Mouse (Mus musculus) heart, adult 2 months (tissue): Measurements from ENCODE around the gene A630095N17Rik. TPM values are rescaled to one million over a fixed set of nuclear protein-coding genes. Genes with fewer than 3 reads are reported as not detected.
"Not testable (repeated sequence)": the region's sequence is repeated elsewhere in the genome, so short reads cannot be mapped to it uniquely, and the experiment has no call there.

ENCODE experiments used
- DNase-seq, 2 experiments: peaks; one replicate each; pipeline ENCODE4 v3.0.0; 2021
- H3K27ac ChIP-seq: fragments of 200-600 bp; 2 replicates; pipeline ENCODE4 v1.8.1; 2022
- H3K27me3 ChIP-seq: fragments of 200-500 bp; 2 replicates; pipeline ENCODE4 v1.6.1; 2012; ENCODE audit warnings: mild to moderate bottlenecking, low read length, inconsistent platforms, mixed read lengths; ENCODE audit not compliant: control insufficient read depth, insufficient read depth
- H3K36me3 ChIP-seq: fragments of 200-500 bp; 2 replicates; pipeline ENCODE4 v1.6.1; 2012; ENCODE audit warnings: low read length, inconsistent platforms; ENCODE audit not compliant: control insufficient read depth, insufficient read depth
- H3K4me1 ChIP-seq: fragments of 200-500 bp; 2 replicates; pipeline ENCODE4 v1.6.1; 2011; ENCODE audit warnings: low read length; ENCODE audit not compliant: control insufficient read depth, insufficient read depth
- H3K4me3 ChIP-seq: fragments of 200-600 bp; 2 replicates; pipeline ENCODE4 v1.8.1; 2022
- H3K79me2 ChIP-seq: fragments of 200-500 bp; replicated peaks from 2 replicates; pipeline ENCODE4 v1.6.1; 2012; ENCODE audit warnings: mild to moderate bottlenecking, inconsistent platforms, low read length, moderate library complexity, mixed read lengths; ENCODE audit not compliant: control insufficient read depth, insufficient read depth
- H3K9ac ChIP-seq: fragments of 200-500 bp; 2 replicates; pipeline ENCODE4 v1.6.1; 2012; ENCODE audit warnings: low read depth, mild to moderate bottlenecking, control low read depth, inconsistent platforms, low read length, mixed read lengths
- CTCF ChIP-seq: fragments of 200-600 bp; IDR thresholded peaks from 2 replicates; pipeline ENCODE4 v1.8.1; 2022; ENCODE audit warnings: antibody characterized with exemption, mild to moderate bottlenecking, moderate library complexity
- EP300 ChIP-seq: fragments of 200-500 bp; IDR thresholded peaks from 2 replicates; pipeline ENCODE4 v1.6.1; 2011; ENCODE audit warnings: low read depth, low read length, control low read depth; ENCODE audit not compliant: insufficient read depth
- POLR2A ChIP-seq: fragments of 200-500 bp; IDR thresholded peaks from 2 replicates; pipeline ENCODE4 v1.6.1; 2011; ENCODE audit warnings: mild to moderate bottlenecking, low read depth, low read length, control low read depth; ENCODE audit not compliant: insufficient read depth
- WGBS: fragments of 180-500 bp; shearing (Covaris S2); methylation state at CpG from one replicate; pipeline ENCODE4 v1.1.7; 2018; 5-methylcytosine and 5-hydroxymethylcytosine counted together
- intact Hi-C: fragments of 180-260 bp; cut with DNase I; formaldehyde crosslinking; loops from one replicate; pipeline ENCODE4 v1.15.1; 2025
- polyA plus RNA-seq: library from polyadenylated mRNA; depleted of rRNA; stranded (reverse); fragments of >200 nt; gene quantifications from 2 replicates; pipeline ENCODE4 v1.2.3, GENCODE M21; 2012
- total RNA-seq, 2 experiments: library from RNA; stranded (reverse); gene quantifications; 2 replicates each; pipeline ENCODE4 v1.2.3; 2021

A630095N17Rik gene
- total and polyA plus RNA-seq, 3 experiments = not detected

DNA sequence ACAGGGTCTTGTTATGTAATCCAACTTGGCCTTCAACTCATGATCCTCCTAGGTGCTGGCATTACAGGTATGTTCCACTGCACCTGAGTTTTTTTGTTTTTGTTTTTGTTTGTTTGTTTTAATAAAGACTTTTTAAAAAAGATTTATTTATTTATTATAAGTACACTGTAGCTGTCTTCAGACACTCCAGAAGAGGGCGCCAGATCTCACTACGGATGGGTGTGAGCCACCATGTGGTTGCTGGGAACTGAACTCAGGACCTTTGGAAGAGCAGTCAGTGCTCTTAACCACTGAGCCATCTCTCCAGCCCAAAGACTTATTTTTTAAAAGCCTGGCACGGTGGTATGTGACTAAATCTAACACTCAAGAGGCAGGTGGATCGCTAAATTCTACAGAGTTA, 587 bp upstream of the A630095N17Rik start:
- 64% methylated on average over 4 of the region's 4 CpGs for WGBS
- intact Hi-C loops = not testable (repeated sequence)

DNA sequence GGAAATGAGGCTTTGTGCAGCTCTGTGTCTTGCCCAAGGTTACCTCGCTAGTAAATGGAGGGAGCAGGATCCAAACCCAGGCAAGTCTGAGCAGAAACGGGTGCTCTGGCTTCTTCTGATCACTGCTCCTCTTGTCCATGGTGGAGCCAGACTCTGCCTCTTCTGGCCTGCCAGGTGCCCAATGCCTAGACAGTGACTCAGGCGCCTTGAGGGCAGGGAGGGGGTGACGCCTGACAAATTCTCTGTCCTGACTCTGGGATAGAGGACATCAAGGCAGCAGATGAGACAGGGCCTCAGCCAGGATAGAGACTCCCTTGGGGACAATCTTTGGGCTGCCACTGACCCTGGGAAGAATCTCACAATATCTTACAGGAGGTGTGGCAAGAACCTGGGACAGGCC, 678 bp downstream of the A630095N17Rik start:
- no peak overlapping the region for H3K27ac ChIP-seq
- TF ChIP-seq EP300 (no peak), POLR2A (no peak), CTCF (no peak)
- H3K27me3 ChIP-seq = no peaks in the 10 kb centered on the region
- intact Hi-C loops = no loop called here
- H3K36me3 ChIP-seq = no peaks in the 10 kb centered on the region
- no peak overlapping the region for H3K4me3 ChIP-seq
- no peak overlapping the region for H3K9ac ChIP-seq
- 75% methylated on average over 4 of the region's 4 CpGs for WGBS
- no peaks in the 10 kb centered on the region for H3K79me2 ChIP-seq
- DNase-seq = no peak
- H3K4me1 ChIP-seq = peaks cover 5% of the 10 kb centered on the region

More for the DNA sequence above, 587 bp upstream of the A630095N17Rik start:
- H3K79me2 ChIP-seq, H3K36me3 ChIP-seq, DNase-seq, H3K4me3 ChIP-seq, H3K4me1 ChIP-seq, H3K9ac ChIP-seq, H3K27me3 ChIP-seq, H3K27ac ChIP-seq: not testable (repeated sequence)
- peak; percentile 39 for TF ChIP-seq CTCF

DNA sequence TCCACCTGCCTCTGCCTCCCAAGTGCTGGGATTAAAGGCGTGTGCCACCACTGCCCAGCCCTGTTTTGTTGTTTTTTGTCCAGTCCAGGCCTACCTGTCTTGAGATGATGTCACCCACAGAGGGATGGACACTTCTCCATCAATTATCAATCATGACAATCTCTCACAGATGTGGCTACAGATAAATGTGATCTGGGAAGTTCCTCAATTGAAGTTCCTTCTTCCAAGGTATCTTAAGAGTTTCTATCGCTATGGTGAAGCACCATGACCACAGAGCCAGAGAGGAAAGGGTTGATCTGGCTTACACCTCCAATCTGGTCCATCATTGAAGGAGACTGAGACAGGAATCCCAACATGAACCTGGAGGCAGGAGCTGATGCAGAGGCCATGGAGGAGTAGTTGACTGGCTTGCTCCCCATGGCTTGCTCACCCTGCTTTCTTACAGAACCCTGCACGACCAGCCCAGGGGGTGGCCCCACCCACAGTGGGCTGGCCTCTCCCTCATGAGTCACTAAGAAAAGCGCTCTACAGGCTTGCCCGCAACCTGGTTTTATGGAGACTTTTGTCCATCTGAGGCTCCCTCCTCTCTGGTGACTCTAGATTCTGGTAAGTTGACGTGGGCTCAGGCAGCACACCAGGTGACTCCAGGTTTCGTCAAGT, 1.4 kb downstream of the A630095N17Rik start:
- no peaks in the 10 kb centered on the region for H3K36me3 ChIP-seq
- TF ChIP-seq CTCF = no peak
- TF ChIP-seq POLR2A = no peak
- TF ChIP-seq EP300 = no peak
- no peak overlapping the region for H3K4me3 ChIP-seq
- H3K79me2 ChIP-seq = no peaks in the 10 kb centered on the region
- 67% methylated on average over 7 of the region's 7 CpGs for WGBS
- intact Hi-C loops = no loop called here
- H3K27ac ChIP-seq = no peak overlapping the region
- no peaks in the 10 kb centered on the region for H3K27me3 ChIP-seq
- DNase-seq = no peak
- H3K9ac ChIP-seq = no peak overlapping the region
- H3K4me1 ChIP-seq = peaks cover 3% of the 10 kb centered on the region

DNA sequence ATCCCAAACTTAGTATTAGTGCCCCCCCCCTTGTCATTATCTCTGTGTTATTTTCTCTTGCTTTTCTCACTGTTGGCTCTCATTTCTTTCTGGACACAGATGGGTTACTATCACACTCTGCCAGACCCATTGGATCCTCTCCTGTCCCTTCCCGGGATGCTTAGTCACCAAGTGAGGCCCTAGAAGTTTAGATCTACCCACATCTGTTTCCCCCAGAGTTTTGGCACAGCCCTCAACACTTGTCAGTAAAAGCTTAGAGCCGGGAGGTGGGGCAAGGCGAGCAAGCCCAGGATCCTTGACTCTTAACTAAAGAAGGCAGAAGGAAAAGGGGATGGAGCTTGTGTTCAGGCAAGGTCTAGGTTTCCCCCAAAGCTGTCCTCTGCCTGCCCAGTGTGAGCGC, 2.7 kb downstream of the A630095N17Rik start:
- H3K79me2 ChIP-seq = no peaks in the 10 kb centered on the region
- no peaks in the 10 kb centered on the region for H3K27me3 ChIP-seq
- no peak overlapping the region for H3K9ac ChIP-seq
- no peak overlapping the region for H3K4me3 ChIP-seq
- TF ChIP-seq CTCF (no peak), EP300 (no peak), POLR2A (no peak)
- intact Hi-C loops = no loop called here
- H3K36me3 ChIP-seq = no peaks in the 10 kb centered on the region
- H3K4me1 ChIP-seq = no peaks in the 10 kb centered on the region
- DNase-seq = no peak
- H3K27ac ChIP-seq = no peak overlapping the region
- WGBS = 58% methylated on average over 4 of the region's 4 CpGs

DNA sequence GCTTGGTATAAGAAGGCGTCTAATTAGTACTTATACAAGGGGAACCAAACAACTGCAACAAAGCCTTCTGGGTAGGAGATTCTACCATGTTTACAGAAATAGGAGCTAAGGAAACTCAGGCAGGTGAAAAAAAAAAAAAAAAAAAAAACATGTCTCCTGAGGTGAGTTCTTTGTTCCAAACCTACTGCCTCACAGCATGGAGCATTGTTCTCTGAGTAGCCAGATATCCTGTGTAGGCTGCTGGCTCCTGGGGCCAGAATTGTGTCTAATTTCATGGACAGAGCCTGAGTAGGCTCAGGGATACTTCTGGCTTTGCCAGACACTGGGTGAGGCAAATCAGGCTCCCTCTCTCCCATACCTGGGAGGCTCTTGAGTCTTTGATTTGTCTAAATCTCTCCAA, 4.2 kb downstream of the A630095N17Rik start:
- 85% methylated on average over 1 of the region's 1 CpGs for WGBS
- intact Hi-C loops = no loop called here

DNA sequence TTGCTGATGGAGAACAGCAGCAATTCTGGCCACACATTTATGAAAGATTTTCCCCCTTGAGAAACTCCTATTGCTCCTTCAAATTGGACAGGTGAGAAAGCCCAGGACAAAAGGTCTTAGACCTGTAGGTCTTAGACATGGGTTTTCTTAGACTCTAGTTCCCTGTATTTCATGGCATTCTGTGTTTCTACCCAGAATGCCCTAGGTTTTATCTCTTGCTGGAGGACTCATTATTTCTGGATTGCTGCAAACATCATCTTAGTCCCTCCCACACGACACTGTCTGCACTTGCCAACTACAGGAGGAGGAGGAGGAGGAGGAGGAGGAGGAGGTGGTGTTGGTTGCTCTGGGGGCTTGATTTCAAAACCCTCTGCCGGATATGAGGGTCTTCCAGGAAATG, 5.8 kb downstream of the A630095N17Rik start:
- H3K79me2 ChIP-seq = no peaks in the 10 kb centered on the region
- no peaks in the 10 kb centered on the region for H3K4me1 ChIP-seq
- H3K27ac ChIP-seq = no peak overlapping the region
- no peak for DNase-seq
- H3K27me3 ChIP-seq = no peaks in the 10 kb centered on the region
- H3K9ac ChIP-seq = no peak overlapping the region
- TF ChIP-seq CTCF (no peak), EP300 (no peak), POLR2A (no peak)
- no peak overlapping the region for H3K4me3 ChIP-seq
- intact Hi-C loops = no loop called here
- H3K36me3 ChIP-seq = no peaks in the 10 kb centered on the region
- WGBS = 42% methylated on average over 2 of the region's 2 CpGs

More for the DNA sequence above, 4.2 kb downstream of the A630095N17Rik start:
- no peak overlapping the region for H3K27ac ChIP-seq
- TF ChIP-seq POLR2A (no peak), CTCF (no peak)
- no peaks in the 10 kb centered on the region for H3K36me3 ChIP-seq
- DNase-seq = no peak
- H3K79me2 ChIP-seq = no peaks in the 10 kb centered on the region
- no peak overlapping the region for H3K4me3 ChIP-seq
- H3K27me3 ChIP-seq = no peaks in the 10 kb centered on the region
- no peak overlapping the region for H3K9ac ChIP-seq
- no peaks in the 10 kb centered on the region for H3K4me1 ChIP-seq
